Mouse (Mus musculus): ENCODE results near the gene Lrrc74a.

The Lrrc74a gene

GRCm38 (mm10) chr12:86734319-86734810, at the start of gene Lrrc74a:
Gene Lrrc74a (plus strand): TSS chr12:86734369.
- no peak for DNase-seq (ENCODE audit: low read depth, low spot score)

DNA sequence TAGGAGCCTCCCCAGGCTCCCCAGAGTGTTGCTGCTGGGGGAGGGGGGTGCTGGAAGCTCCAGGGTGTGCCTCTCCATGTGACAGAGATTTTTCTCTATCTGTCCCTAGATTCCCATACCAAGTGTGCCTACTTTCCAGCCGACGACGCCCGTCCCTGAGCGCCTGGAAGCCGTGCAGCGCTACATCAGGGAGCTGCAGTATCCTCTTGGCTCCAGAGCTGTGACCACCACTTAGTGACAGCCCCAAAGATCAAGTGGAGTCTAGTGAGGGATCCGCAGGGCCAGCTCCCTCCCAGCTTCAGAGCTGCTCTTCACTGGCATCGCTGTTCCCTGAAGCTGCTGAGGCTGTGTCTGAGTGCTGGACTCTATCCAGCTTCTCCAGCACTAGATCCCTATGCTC, 48.9 kb upstream of the Lrrc74a start:
- DNase-seq (ENCODE audit: low read depth, low spot score), result no peak

- no peak for DNase-seq (ENCODE audit: low read depth, low spot score)
Measured at GRCm38 (mm10) chr12:86686551-86687330, 47.4 kb upstream of the Lrrc74a start.

GRCm38 (mm10) chr12:86687445-86687955, 46.7 kb upstream of the Lrrc74a start:
- DNase-seq (ENCODE audit: low read depth, low spot score), result no peak

- DNase-seq (ENCODE audit: low read depth, low spot score), result no peak
Measured at GRCm38 (mm10) chr12:86687971-86688573, 46.1 kb upstream of the Lrrc74a start.

DNA sequence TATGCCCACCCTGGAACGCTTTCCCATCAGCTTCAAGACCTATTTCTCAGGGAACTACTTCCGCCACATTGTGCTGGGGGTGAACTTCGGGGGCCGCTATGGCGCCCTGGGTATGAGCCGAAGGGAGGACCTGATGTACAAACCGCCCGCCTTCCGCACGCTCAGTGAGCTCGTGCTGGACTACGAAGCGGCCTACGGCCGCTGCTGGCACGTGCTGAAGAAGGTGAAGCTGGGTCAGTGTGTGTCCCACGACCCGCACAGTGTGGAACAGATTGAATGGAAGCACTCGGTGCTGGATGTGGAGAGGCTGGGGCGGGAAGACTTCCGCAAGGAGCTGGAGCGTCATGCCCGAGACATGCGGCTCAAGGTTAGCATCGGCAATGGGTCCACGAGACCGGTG, 45.3 kb upstream of the Lrrc74a start:
- DNase-seq (ENCODE audit: low read depth, low spot score), result no peak

DNA sequence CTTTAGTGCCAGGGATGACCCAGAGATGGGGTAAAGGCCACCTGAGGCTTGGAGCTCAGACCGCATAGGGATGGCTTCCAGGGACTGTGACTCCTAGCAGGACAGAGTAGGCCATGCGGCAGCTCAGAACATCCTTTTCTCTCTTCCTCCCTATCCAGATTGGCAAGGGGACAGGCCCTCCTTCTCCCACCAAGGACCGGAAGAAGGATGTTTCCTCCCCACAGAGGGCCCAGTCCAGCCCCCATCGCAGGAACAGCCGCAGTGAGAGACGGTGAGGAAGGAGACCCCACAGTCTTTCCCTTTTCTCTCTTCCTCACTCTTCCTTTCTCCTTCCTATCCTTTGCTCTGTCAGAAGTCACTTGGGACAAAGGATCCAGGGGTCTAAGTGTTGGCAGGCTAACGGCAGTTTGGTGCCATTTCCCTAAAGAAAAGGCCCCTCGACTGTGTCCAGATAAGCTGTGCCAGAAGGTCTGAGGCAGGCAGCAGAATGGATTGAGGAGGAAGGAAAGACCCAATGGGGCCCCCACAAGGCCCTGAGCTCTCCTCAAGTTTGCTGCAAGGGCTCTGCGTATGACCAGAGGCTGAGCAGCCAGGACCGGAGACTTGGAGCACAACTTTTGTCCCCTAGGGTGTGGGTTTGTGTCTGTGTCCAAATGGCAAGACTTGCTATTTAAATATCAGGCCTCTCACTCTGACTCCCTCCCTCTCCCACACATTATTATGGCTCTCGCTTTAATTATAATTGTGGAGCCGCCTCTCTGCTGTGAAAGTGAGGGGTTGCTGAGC, 43.3 kb upstream of the Lrrc74a start:
- no peak for DNase-seq (ENCODE audit: low read depth, low spot score)

DNA sequence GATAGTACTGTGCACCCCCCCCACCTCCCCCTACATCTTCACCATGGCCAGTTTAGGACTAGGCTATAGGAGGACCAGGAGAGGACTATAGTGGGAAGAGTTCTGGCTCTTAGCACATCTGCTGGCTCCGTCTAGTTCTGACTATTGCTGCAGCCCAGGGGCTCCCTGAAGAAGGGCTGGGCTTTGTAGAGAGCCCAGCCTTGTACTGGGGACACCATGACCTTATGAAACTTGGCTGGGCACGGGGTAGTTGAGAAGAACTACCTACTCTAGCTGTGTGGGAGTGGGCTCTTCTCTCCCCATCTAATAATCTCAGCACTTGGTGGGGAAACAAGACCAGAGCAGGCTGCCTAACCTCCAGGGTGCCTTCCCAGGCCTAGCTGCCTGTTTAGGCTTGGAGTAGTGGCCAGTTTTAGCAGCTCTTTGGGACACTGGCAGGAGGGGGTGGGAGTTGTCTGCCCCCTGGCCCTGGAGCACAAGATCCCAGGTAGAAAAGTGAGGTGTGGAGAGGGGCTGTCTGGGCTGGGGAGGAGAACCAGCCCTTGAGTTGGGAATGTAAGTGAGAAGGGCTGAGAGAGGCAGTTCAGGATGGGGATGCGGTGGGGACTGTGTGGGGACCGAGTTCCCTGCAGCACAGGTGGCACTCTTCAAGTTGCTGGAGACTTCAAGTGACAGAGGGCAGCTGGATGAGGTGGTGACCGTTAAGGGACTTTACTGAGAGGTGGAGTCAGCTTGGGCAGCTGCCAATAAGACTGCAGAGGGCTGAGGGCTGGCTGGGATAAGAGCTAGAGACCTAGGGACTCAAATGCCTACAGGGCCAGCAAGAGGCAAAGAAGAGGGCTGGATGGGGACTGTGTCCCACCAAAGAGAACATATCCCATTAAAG, 41.5 kb upstream of the Lrrc74a start:
- no peak for DNase-seq (ENCODE audit: low read depth, low spot score)

DNA sequence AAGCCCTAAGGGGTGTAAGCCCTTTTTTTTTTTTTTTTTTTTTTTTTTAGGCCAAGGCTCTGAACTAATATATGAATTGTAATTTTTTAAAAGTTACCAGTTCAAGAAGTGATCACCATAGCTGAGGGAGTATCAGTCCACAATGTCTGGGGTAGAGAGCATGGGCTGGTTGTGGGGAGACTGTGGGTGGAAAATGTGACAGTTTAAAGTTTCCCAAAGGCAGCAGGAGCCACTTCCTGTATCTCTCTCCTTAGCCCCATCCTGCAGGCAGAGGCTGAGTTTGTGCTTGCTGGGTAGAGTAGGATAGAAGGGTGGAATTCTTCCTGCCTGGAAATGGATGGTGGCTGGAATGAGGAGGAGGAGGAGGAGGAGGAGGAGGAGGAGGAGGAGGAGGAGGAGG, 40.8 kb upstream of the Lrrc74a start:
- DNase-seq (ENCODE audit: low read depth, low spot score), result no peak

GRCm38 (mm10) chr12:86694441-86694840, 39.7 kb upstream of the Lrrc74a start:
- no peak for DNase-seq (ENCODE audit: low read depth, low spot score)

DNA sequence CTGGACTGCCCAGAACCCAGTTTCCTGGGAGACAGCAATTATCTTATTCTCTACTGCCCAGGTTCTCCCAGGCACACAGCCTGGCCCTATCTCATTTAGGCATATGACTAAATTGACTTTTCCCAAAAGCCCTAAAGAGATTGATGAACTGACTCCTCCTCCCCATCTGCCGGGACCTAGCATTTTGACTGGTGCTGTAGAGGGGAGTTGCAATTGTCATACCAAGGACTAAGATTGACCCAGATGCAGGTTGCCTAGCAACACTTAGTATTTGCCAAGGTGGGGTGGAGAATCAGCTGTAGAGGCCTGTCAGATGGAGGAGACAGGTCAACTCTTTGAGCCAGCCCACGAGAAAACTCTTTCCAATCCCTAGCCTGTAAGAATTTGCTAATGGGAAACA, 36.2 kb upstream of the Lrrc74a start:
- no peak for DNase-seq (ENCODE audit: low read depth, low spot score)

- no peak for DNase-seq (ENCODE audit: low read depth, low spot score)
Measured at GRCm38 (mm10) chr12:86698537-86698936, 35.6 kb upstream of the Lrrc74a start.

- DNase-seq (ENCODE audit: low read depth, low spot score), result no peak
Measured at GRCm38 (mm10) chr12:86699965-86700926, 33.9 kb upstream of the Lrrc74a start.

- no peak for DNase-seq (ENCODE audit: low read depth, low spot score)
Measured at GRCm38 (mm10) chr12:86700927-86701310, 33.2 kb upstream of the Lrrc74a start.

GRCm38 (mm10) chr12:86701491-86701890, 32.7 kb upstream of the Lrrc74a start:
- no peak for DNase-seq (ENCODE audit: low read depth, low spot score)

DNA sequence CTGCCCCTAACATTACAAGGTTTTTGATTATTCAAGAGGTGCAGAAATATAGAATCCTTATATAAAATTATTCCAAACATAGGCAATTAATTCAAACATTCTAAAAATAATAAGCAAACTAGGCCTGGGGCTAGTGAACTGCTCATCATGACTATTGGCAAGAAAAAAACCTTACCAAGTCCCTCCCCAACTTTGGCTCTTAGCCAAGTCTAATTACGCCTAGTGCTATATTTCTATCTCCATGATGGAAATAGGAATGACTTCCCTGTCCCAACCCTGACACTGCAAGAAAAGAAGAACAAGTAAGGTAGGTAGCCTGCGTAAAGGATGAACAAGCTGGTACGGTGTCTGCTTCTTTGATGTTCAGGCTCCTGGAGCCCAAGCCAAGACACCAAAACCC, 31.5 kb upstream of the Lrrc74a start:
- no peak for DNase-seq (ENCODE audit: low read depth, low spot score)

DNA sequence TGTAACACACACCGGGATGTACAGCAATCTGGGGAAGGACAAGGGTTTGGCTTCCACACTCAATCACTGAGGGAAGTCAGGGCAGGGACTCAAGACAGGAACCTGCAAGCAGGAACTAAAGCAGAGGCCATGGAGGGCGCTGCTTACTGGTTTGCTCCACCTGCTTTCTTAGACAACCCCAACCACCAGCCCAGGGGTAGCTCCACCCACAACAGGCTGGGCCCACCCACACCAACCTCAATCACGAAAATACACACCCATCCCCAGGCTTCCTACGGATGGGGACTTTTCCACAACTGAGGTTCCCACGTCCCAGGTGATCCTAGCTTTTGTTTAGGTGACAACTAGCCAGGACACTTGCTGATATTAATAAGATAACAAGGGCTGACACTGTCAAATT, 28.3 kb upstream of the Lrrc74a start:
- no peak for DNase-seq (ENCODE audit: low read depth, low spot score)

DNA sequence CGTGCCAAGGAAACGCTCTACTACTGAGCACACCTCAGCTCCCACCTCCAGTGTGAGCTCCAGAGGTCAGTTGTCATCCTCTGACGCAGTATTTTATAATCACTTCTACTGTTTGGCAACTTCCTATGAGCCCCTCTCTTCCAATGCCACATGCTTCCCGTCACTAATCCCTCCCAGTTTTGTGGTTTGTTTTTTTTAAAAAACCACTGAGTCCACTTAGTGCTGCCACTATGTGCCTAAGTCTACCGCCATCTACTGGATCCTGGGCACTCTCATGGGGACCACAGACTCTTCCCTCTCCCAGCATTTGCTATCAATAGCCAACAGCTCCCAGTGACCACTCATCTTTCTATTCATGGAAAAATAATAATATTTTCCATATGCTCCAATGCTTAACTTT, 20.1 kb upstream of the Lrrc74a start:
- no peak for DNase-seq (ENCODE audit: low read depth, low spot score)

- DNase-seq (ENCODE audit: low read depth, low spot score), result peak; percentile 44
Measured at GRCm38 (mm10) chr12:86715401-86715800, 18.8 kb upstream of the Lrrc74a start.

- no peak for DNase-seq (ENCODE audit: low read depth, low spot score)
Measured at GRCm38 (mm10) chr12:86716962-86717361, 17.2 kb upstream of the Lrrc74a start.

Measured in embryo, embryonic 11.5 days (tissue).